Mouse (Mus musculus) heart, postnatal 0 days (tissue): ENCODE data around the gene Il25.

Source experiments
- CTCF ChIP-seq: IDR thresholded peaks from 2 replicates; pipeline ENCODE4 v1.5.1; 2016; ENCODE audit warnings: antibody characterized with exemption, control low read depth, low read depth
- EP300 ChIP-seq: IDR thresholded peaks from 2 replicates; pipeline ENCODE4 v1.6.1; 2016; ENCODE audit warnings: antibody characterized with exemption, low read depth

DNA sequence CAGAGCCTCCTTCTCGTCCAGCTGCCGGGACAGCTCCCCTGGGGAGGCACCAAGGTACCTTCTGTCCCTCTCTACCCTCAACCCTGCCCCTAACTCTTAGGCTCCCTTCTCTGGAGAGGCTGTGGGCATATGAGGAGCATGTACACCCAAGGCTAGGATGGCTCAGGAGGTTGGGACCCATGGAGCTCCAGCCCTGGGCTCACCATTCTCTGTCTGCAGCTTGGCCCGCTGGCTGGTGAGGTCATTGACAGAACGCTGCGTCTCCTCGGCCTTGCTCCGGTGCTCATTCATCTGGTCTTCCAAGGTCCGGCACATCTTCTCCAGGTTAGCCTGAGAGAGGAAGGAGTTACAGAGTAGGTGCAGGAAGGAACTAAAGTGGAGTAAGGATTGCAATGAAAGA lies 46.2 kb downstream of the Il25 start:
- TF ChIP-seq CTCF (no peak), EP300 (no peak)
